Mouse (Mus musculus) CH12.LX (cell line): Measurements from ENCODE around the gene Ptpn23. TPM values are rescaled to one million over a fixed set of nuclear protein-coding genes. Genes with fewer than 3 reads are reported as not detected.

ENCODE experiments used
- DNase-seq: peaks from one replicate; pipeline ENCODE4 v3.0.0-alpha.2; 2013; ENCODE audit errors: extremely low read depth
- H3K27ac ChIP-seq: 2 replicates; pipeline ENCODE4 v1.5.1; 2012; ENCODE audit warnings: low read depth, mild to moderate bottlenecking, control low read depth, moderate library complexity; ENCODE audit not compliant: insufficient read depth
- H3K27me3 ChIP-seq: replicated peaks from 2 replicates; pipeline ENCODE3; 2012; ENCODE audit warnings: inconsistent platforms
- H3K36me3 ChIP-seq, 2 experiments: replicated peaks in 1 of 2; 2 replicates each; pipeline versions ENCODE3 to v1.6.1; 2012; ENCODE audit warnings: inconsistent platforms in 1 of 2, low read length in 1 of 2, mild to moderate bottlenecking in 1 of 2, mixed read lengths in 1 of 2, moderate library complexity in 1 of 2; ENCODE audit not compliant: control insufficient read depth in 1 of 2, insufficient read depth in 1 of 2
- H3K4me1 ChIP-seq, 2 experiments: 2 replicates each; pipeline ENCODE4 v1.6.1; 2012; ENCODE audit warnings: inconsistent platforms in 1 of 2, moderate library complexity in 1 of 2; ENCODE audit not compliant: insufficient read depth in 2 of 2, control insufficient read depth in 1 of 2
- H3K4me2 ChIP-seq: 2 replicates; pipeline ENCODE4 v1.6.1; 2012; ENCODE audit warnings: low read depth, mild to moderate bottlenecking, control low read depth; ENCODE audit not compliant: poor library complexity, insufficient read depth, severe bottlenecking
- H3K4me3 ChIP-seq, 3 experiments: fragments of 150-350 bp in 1 of 3; sonication (generic) in 1 of 3; replicated peaks in 1 of 3; 2 replicates each; pipeline versions ENCODE3 to v1.5.1; 2011 to 2012; ENCODE audit warnings: low read depth in 2 of 3, low read length in 2 of 3, mild to moderate bottlenecking in 2 of 3, moderate library complexity in 2 of 3, control low read depth in 1 of 3, improper control_type of control experiment in 1 of 3, inconsistent platforms in 1 of 3, mixed read lengths in 1 of 3; ENCODE audit not compliant: poor library complexity in 1 of 3
- H3K79me2 ChIP-seq: replicated peaks from 2 replicates; pipeline ENCODE4 v1.6.1; 2012; ENCODE audit warnings: mild to moderate bottlenecking, moderate library complexity; ENCODE audit not compliant: control insufficient read depth, poor library complexity, insufficient read depth, severe bottlenecking; ENCODE audit errors: extremely low read depth
- H3K9ac ChIP-seq: 2 replicates; pipeline ENCODE4 v1.6.1; 2012; ENCODE audit warnings: low read depth, mild to moderate bottlenecking, control low read depth, moderate library complexity; ENCODE audit not compliant: insufficient read depth
- H3K9me3 ChIP-seq: replicated peaks from 2 replicates; pipeline ENCODE3; 2012; ENCODE audit warnings: low read length, inconsistent platforms, mixed read lengths
- CTCF ChIP-seq, 2 experiments: IDR thresholded peaks in 1 of 2; conservative IDR thresholded peaks in 1 of 2; 2 replicates each; pipeline ENCODE4 v1.5.1; 2011 to 2012; ENCODE audit warnings: low read depth in 2 of 2, low read length in 2 of 2, improper control_type of control experiment in 1 of 2, inconsistent platforms in 1 of 2, mild to moderate bottlenecking in 1 of 2, moderate library complexity in 1 of 2
- ELF1 ChIP-seq: IDR thresholded peaks from 2 replicates; pipeline ENCODE4 v1.6.1; 2014; ENCODE audit warnings: low read depth, mild to moderate bottlenecking, inconsistent platforms, low read length, improper control_type of control experiment
- EP300 ChIP-seq: IDR thresholded peaks from 2 replicates; pipeline ENCODE4 v1.6.1; 2011; ENCODE audit warnings: low read length, improper control_type of control experiment
- HCFC1 ChIP-seq: IDR thresholded peaks from 2 replicates; pipeline ENCODE4 v1.6.1; 2012; ENCODE audit warnings: low read depth, mild to moderate bottlenecking, inconsistent platforms, low read length, improper control_type of control experiment
- JUND ChIP-seq: conservative IDR thresholded peaks from 2 replicates; pipeline ENCODE4 v1.6.1; 2011; ENCODE audit warnings: low read depth, low read length, improper control_type of control experiment
- MAX ChIP-seq: IDR thresholded peaks from 2 replicates; pipeline ENCODE4 v1.6.1; 2011; ENCODE audit warnings: low read length, improper control_type of control experiment
- MAZ ChIP-seq: IDR thresholded peaks from 2 replicates; pipeline ENCODE4 v1.6.1; 2012; ENCODE audit warnings: low read depth, mild to moderate bottlenecking, inconsistent platforms, low read length, improper control_type of control experiment, moderate library complexity
- MYC ChIP-seq: IDR thresholded peaks from 2 replicates; pipeline ENCODE4 v1.6.1; 2011; ENCODE audit warnings: low read depth, mild to moderate bottlenecking, improper control_type of control experiment, low read length
- NELFE ChIP-seq: IDR thresholded peaks from 2 replicates; pipeline ENCODE4 v1.6.1; 2011; ENCODE audit warnings: low read depth, low read length, improper control_type of control experiment
- NRF1 ChIP-seq: IDR thresholded peaks from 2 replicates; pipeline ENCODE4 v1.6.1; 2014; ENCODE audit warnings: low read depth, mild to moderate bottlenecking, inconsistent platforms, low read length, improper control_type of control experiment, moderate library complexity
- POLR2AphosphoS2 ChIP-seq: IDR thresholded peaks from 2 replicates; pipeline ENCODE4 v1.6.1; 2011; ENCODE audit warnings: low read depth, low read length, improper control_type of control experiment
- RAD21 ChIP-seq: IDR thresholded peaks from 2 replicates; pipeline ENCODE4 v1.6.1; 2011; ENCODE audit warnings: low read depth, mild to moderate bottlenecking, low read length, improper control_type of control experiment, moderate library complexity
- SIN3A ChIP-seq: IDR thresholded peaks from 2 replicates; pipeline ENCODE4 v1.6.1; 2012; ENCODE audit warnings: low read length, improper control_type of control experiment, inconsistent platforms
- SMC3 ChIP-seq: IDR thresholded peaks from 2 replicates; pipeline ENCODE4 v1.6.1; 2011; ENCODE audit warnings: low read depth, low read length, improper control_type of control experiment
- TCF12 ChIP-seq: IDR thresholded peaks from 2 replicates; pipeline ENCODE4 v1.6.1; 2014; ENCODE audit warnings: low read depth, mild to moderate bottlenecking, inconsistent platforms, low read length, improper control_type of control experiment
- USF1 ChIP-seq: IDR thresholded peaks from 2 replicates; pipeline ENCODE4 v1.6.1; 2014; ENCODE audit warnings: low read depth, mild to moderate bottlenecking, inconsistent platforms, low read length, improper control_type of control experiment
- USF2 ChIP-seq: conservative IDR thresholded peaks from 2 replicates; pipeline ENCODE4 v1.6.1; 2011; ENCODE audit warnings: low read depth, low read length, improper control_type of control experiment
- ZC3H11A ChIP-seq: IDR thresholded peaks from 2 replicates; pipeline ENCODE4 v1.6.1; 2012; ENCODE audit warnings: low read depth, mild to moderate bottlenecking, inconsistent platforms, low read length, improper control_type of control experiment
- ZKSCAN1 ChIP-seq: IDR thresholded peaks from 2 replicates; pipeline ENCODE4 v1.6.1; 2012; ENCODE audit warnings: low read depth, inconsistent platforms, low read length, improper control_type of control experiment, borderline replicate concordance
- dilution Hi-C: fragments of 300-500 bp; cut with MboI; formaldehyde crosslinking; loops from 2 replicates; pipeline ENCODE4 v1.14.3; 2020; ENCODE audit warnings: low sequenced_read_pairs; ENCODE audit not compliant: extremely low pct_unique_long_range_greater_than_20kb, extremely low pct_ligation_motif_present
- in situ Hi-C: fragments of 300-500 bp; cut with MboI; formaldehyde crosslinking; loops from 3 replicates; pipeline ENCODE4 v1.14.3; 2019; ENCODE audit warnings: low sequenced_read_pairs, low pct_ligation_motif_present, low pct_unique_long_range_greater_than_20kb, mixed read lengths
- polyA plus RNA-seq: library from polyadenylated mRNA; unstranded; fragments of >175 nt; gene quantifications from 2 replicates; pipeline ENCODE4 v1.2.1, GENCODE M21; 2012; ENCODE audit warnings: low read depth; ENCODE audit not compliant: insufficient read length
- total RNA-seq, 2 experiments: library from RNA; depleted of rRNA; stranded (reverse); fragments of 300-350 nt in 1 of 2; fragments of >200 nt in 1 of 2; gene quantifications; 2 replicates each; pipeline ENCODE4 v1.2.3; 2012 to 2014

Gene Ptpn23
- total and polyA plus RNA-seq, 3 experiments, result 3.4 to 41.7 (median 12.7) TPM

GRCm38 (mm10) chr9:110410908-110411887, 3.2 kb upstream of the Ptpn23 start:
- Histone ChIP-seq H3K9me3 (no peaks in the 10 kb centered on the region), H3K9ac (no peak overlapping the region), H3K4me1 (peaks cover 4 to 35% of the 10 kb centered on the region in 2 experiments; a peak in 3 of 4 replicates), H3K36me3 (peaks cover 0 to under 1% of the 10 kb centered on the region in 2 experiments), H3K27ac (no peak overlapping the region), H3K79me2 (peaks cover 13% of the 10 kb centered on the region), H3K27me3 (no peaks in the 10 kb centered on the region), H3K4me3 (no peak overlapping the region), H3K4me2 (0 out of 2 replicates have a peak overlapping the region, but pooled peaks have one; percentile 8)
- in situ Hi-C loops, result loop anchor here (5.0 kb wide), 2 partner anchors 121 to 211 kb away; partner anchors contain the start of genes Nradd and Setd2
- TF ChIP-seq MYC (peak; percentile 66; the same call in 1 of the 2 replicates), NELFE (peak; percentile 45; the same call in 1 of the 2 replicates), NRF1 (peak; percentile 45; the same call in 1 of the 2 replicates), CTCF (conservative IDR thresholded peaks at IDR 0.05 in 1 of 2, IDR thresholded peaks at IDR 0.05 in 1 of 2; ENCODE audit: low read depth in 2 of 2, low read length in 2 of 2) (peak; percentile 71 to 95), MAX (0 out of 2 replicates have a peak, but pooled peaks have one; percentile 18), SIN3A (peak; percentile 47; the same call in 1 of the 2 replicates), ZKSCAN1 (no peak), EP300 (no peak), USF1 (no peak), POLR2AphosphoS2 (no peak), TCF12 (no peak), RAD21 (peak; percentile 99), SMC3 (peak; percentile 92), MAZ (0 out of 2 replicates have a peak, but pooled peaks have one; percentile 49), ZC3H11A (peak; percentile 60), ELF1 (peak; percentile 84), JUND (0 out of 2 replicates have a peak, but pooled peaks have one; percentile 19), USF2 (no peak), HCFC1 (0 out of 2 replicates have a peak, but pooled peaks have one; percentile 39)
- DNase-seq, result peak; percentile 92
- dilution Hi-C loops, result no loop called here
